Mouse (Mus musculus) adrenal gland, adult 8-10 months (tissue): Measurements from ENCODE around the gene Ankrd39. TPM values are rescaled to one million over a fixed set of nuclear protein-coding genes. Genes with fewer than 3 reads are reported as not detected.
"Not testable (repeated sequence)": the region's sequence is repeated elsewhere in the genome, so short reads cannot be mapped to it uniquely, and the experiment has no call there.

ENCODE experiments used
- DNase-seq: peaks from one replicate; pipeline ENCODE4 v3.0.0; 2022
- total RNA-seq, 4 experiments: library from RNA; stranded (reverse); gene quantifications; 2 replicates each; pipeline ENCODE4 v1.2.4; 2022

Gene Ankrd39
- total RNA-seq, 4 experiments from 2014 or later: 15.4 to 26.8 (median 18.7) TPM

- no peak for DNase-seq
Measured at GRCm38 (mm10) chr1:36551904-36552303, 4.7 kb upstream of the Ankrd39 start.

GRCm38 (mm10) chr1:36550075-36550863 is 3.0 kb upstream of the Ankrd39 start:
- DNase-seq: no peak

GRCm38 (mm10) chr1:36549491-36549890 is 2.2 kb upstream of the Ankrd39 start:
- no peak for DNase-seq

GRCm38 (mm10) chr1:36548771-36549170 is 1.5 kb upstream of the Ankrd39 start:
- DNase-seq: no peak

- DNase-seq: no peak
Measured at GRCm38 (mm10) chr1:36547981-36548598, 845 bp upstream of the Ankrd39 start.

- no peak for DNase-seq
Measured at GRCm38 (mm10) chr1:36545845-36546600, 1.2 kb downstream of the Ankrd39 start.

- DNase-seq: no peak
Measured at GRCm38 (mm10) chr1:36545382-36545781, 1.9 kb downstream of the Ankrd39 start.

GRCm38 (mm10) chr1:36542925-36543324 is 4.3 kb downstream of the Ankrd39 start:
- DNase-seq: no peak

GRCm38 (mm10) chr1:36541844-36542243 is 5.4 kb downstream of the Ankrd39 start:
- DNase-seq: no peak

- no peak for DNase-seq
Measured at GRCm38 (mm10) chr1:36540807-36541206, 6.4 kb downstream of the Ankrd39 start.

- no peak for DNase-seq
Measured at GRCm38 (mm10) chr1:36540132-36540531, 7.1 kb downstream of the Ankrd39 start.

GRCm38 (mm10) chr1:36539186-36539585 is 8.1 kb downstream of the Ankrd39 start, which contains the start of gene Gm42417:
TSS of gene Gm42417 (minus strand) at chr1:36539429.
- peak; percentile 95 for DNase-seq

- DNase-seq: no peak
Measured at GRCm38 (mm10) chr1:36538727-36539126, 8.5 kb downstream of the Ankrd39 start.

GRCm38 (mm10) chr1:36536783-36537182 is 10.5 kb downstream of the Ankrd39 start, which contains the start of gene Ankrd23:
TSS of gene Ankrd23 (minus strand) at chr1:36536883.
- DNase-seq: not testable (repeated sequence)

- no peak for DNase-seq
Measured at GRCm38 (mm10) chr1:36536397-36536728, 10.9 kb downstream of the Ankrd39 start.

- no peak for DNase-seq
Measured at GRCm38 (mm10) chr1:36535477-36536396, 11.5 kb downstream of the Ankrd39 start.

- no peak for DNase-seq
Measured at GRCm38 (mm10) chr1:36534595-36535058, 12.6 kb downstream of the Ankrd39 start.

GRCm38 (mm10) chr1:36533546-36533945 is 13.7 kb downstream of the Ankrd39 start:
- no peak for DNase-seq

- DNase-seq: no peak
Measured at GRCm38 (mm10) chr1:36531461-36531860, 15.8 kb downstream of the Ankrd39 start.

GRCm38 (mm10) chr1:36530962-36531361 is 16.3 kb downstream of the Ankrd39 start:
- DNase-seq: no peak

- no peak for DNase-seq
Measured at GRCm38 (mm10) chr1:36530485-36530884, 16.8 kb downstream of the Ankrd39 start.

GRCm38 (mm10) chr1:36529875-36530274 is 17.4 kb downstream of the Ankrd39 start:
- no peak for DNase-seq
